Mouse (Mus musculus) CD4-positive, CD25-positive, alpha-beta regulatory T cell, adult 4 months (primary cell): ENCODE results near the gene Lpar2. TPM values are rescaled to one million over a fixed set of nuclear protein-coding genes. Genes with fewer than 3 reads are reported as not detected.

ENCODE experiments used
- ATAC-seq: one replicate; pipeline ENCODE4 v1.8.0; 2017
- polyA plus RNA-seq, 2 experiments: library from polyadenylated mRNA; unstranded; fragments of 100-300 nt; shearing (Covaris generic); gene quantifications; one replicate each; pipeline ENCODE4 v1.2.1; 2017

The Lpar2 gene
- polyA plus RNA-seq, 2 experiments from 2014 or later, result 0.74 to 0.75 TPM

GRCm38 (mm10) chr8:69808094-69808863 lies 13.9 kb upstream of the Lpar2 start, which contains the start of gene Gmip:
TSS of gene Gmip (plus strand) at chr8:69808679.
- peak; percentile 91 for ATAC-seq

GRCm38 (mm10) chr8:69808864-69809403 lies 13.3 kb upstream of the Lpar2 start:
- ATAC-seq, result peak; percentile 72

GRCm38 (mm10) chr8:69809820-69810219 lies 12.4 kb upstream of the Lpar2 start:
- no peak for ATAC-seq

- ATAC-seq, result no peak
Observed at GRCm38 (mm10) chr8:69814881-69815280, 7.3 kb upstream of the Lpar2 start.

GRCm38 (mm10) chr8:69815396-69815795 lies 6.8 kb upstream of the Lpar2 start:
- ATAC-seq, result no peak

GRCm38 (mm10) chr8:69820466-69820865 lies 1.8 kb upstream of the Lpar2 start:
- no peak for ATAC-seq

- ATAC-seq, result no peak
Observed at GRCm38 (mm10) chr8:69821971-69822385, 251 bp upstream of the Lpar2 start.

GRCm38 (mm10) chr8:69826371-69826770 lies 4.1 kb downstream of the Lpar2 start:
- ATAC-seq, result no peak

- ATAC-seq, result peak; percentile 97
Observed at GRCm38 (mm10) chr8:69832298-69832853, 10.1 kb downstream of the Lpar2 start, which contains the start of gene Pbx4. TSS of gene Pbx4 (plus strand) at chr8:69832491.

- no peak for ATAC-seq
Observed at GRCm38 (mm10) chr8:69837057-69837682, 14.9 kb downstream of the Lpar2 start.

GRCm38 (mm10) chr8:69847167-69848065 lies 25.2 kb downstream of the Lpar2 start:
- ATAC-seq, result no peak

- ATAC-seq, result no peak
Observed at GRCm38 (mm10) chr8:69848951-69849350, 26.7 kb downstream of the Lpar2 start.

- ATAC-seq, result no peak
Observed at GRCm38 (mm10) chr8:69849899-69850298, 27.7 kb downstream of the Lpar2 start.

GRCm38 (mm10) chr8:69850926-69851506 lies 28.8 kb downstream of the Lpar2 start:
- ATAC-seq, result no peak

- no peak for ATAC-seq
Observed at GRCm38 (mm10) chr8:69853869-69854268, 31.6 kb downstream of the Lpar2 start.

GRCm38 (mm10) chr8:69860807-69861206 lies 38.6 kb downstream of the Lpar2 start:
- ATAC-seq, result no peak

- ATAC-seq, result no peak
Observed at GRCm38 (mm10) chr8:69861251-69861650, 39.0 kb downstream of the Lpar2 start.

GRCm38 (mm10) chr8:69863387-69864020 lies 41.3 kb downstream of the Lpar2 start:
- ATAC-seq, result no peak

- no peak for ATAC-seq
Observed at GRCm38 (mm10) chr8:69864180-69864579, 42.0 kb downstream of the Lpar2 start.

GRCm38 (mm10) chr8:69867696-69868326 lies 45.6 kb downstream of the Lpar2 start:
- no peak for ATAC-seq
